Mouse (Mus musculus): ENCODE data around the gene Ap5z1. TPM values are rescaled to one million over a fixed set of nuclear protein-coding genes. Genes with fewer than 3 reads are reported as not detected.

Ap5z1 gene
- 37.8 TPM for total RNA-seq (2023)

GRCm38 (mm10) chr5:142463461-142464454, at the start of gene Ap5z1:
Ap5z1 (plus strand) TSS chr5:142463944.

Other genes starting within 250 kb of the Ap5z1 start
- 118 TPM for gene Foxk1, start 62.4 kb upstream of the Ap5z1 start, total RNA-seq (2023)
- gene Papolb, start 66.1 kb downstream of the Ap5z1 start, total RNA-seq (2023): not detected
- gene Radil, start 87.2 kb downstream of the Ap5z1 start, total RNA-seq (2023): not detected
- gene Mmd2, start 144.9 kb downstream of the Ap5z1 start, total RNA-seq (2023): not detected
- 60.9 TPM for gene Wipi2, start 163.8 kb downstream of the Ap5z1 start, total RNA-seq (2023)
- gene Slc29a4, start 228.6 kb downstream of the Ap5z1 start, total RNA-seq (2023): 0.43 TPM